Mouse (Mus musculus): ENCODE measurements around the gene Itpkc.

- TF ChIP-seq GATA1 (IDR thresholded peaks at IDR 0.05; ENCODE audit: borderline replicate concordance, low read length) (no peak), FLI1 (IDR thresholded peaks at IDR 0.05; ENCODE audit: low read length) (no peak)
Observed at GRCm38 (mm10) chr7:27198779-27199178, 29.7 kb downstream of the Itpkc start.

Data from megakaryocyte, embryonic 14.5 days (primary cell).